Mouse (Mus musculus) E14TG2a.4 (cell line): ENCODE results near the gene Stmnd1.

Experiments
- CTCF ChIP-seq: conservative IDR thresholded peaks from 2 replicates; pipeline ENCODE4 v1.5.1; 2014; ENCODE audit warnings: low read length
- POU5F1 ChIP-seq: IDR thresholded peaks from 2 replicates; pipeline ENCODE4 v1.6.1; 2014; ENCODE audit warnings: low read length, borderline replicate concordance

DNA sequence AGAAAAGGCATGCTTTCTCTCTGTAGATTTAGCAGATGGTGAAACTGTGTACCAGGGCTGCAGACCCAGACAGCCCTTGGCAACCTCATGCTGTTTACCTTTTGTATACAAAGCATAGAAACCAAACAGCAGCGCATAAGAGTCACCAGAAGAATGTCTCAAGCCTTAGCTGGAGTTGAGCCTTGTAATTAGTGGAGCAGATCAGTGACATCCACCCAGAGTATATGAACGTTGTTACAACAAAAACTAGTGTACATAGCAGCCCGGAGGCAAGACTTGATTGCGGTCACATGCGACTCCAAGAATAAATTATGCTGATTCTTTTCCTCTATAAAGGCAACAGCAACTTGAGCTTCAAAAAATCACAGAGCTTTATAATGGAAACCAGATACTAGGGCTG is 14.9 kb downstream of the Stmnd1 start:
- TF ChIP-seq CTCF (no peak), POU5F1 (no peak)
